Mouse (Mus musculus): ENCODE results near the gene Tcf25.

GRCm38 (mm10) chr8:123406786-123407185, 33.2 kb downstream of the Tcf25 start, which contains the start of gene Mc1r:
- TF ChIP-seq CTCF (IDR thresholded peaks at IDR 0.05; ENCODE audit: borderline replicate concordance, insufficient read depth, low read depth, low read length): peak; percentile 85
- TF ChIP-seq POLR2A (IDR thresholded peaks at IDR 0.05; ENCODE audit: borderline replicate concordance, insufficient read depth, low read length): no peak

Data from cerebellum, adult 2 months (tissue).